Mouse (Mus musculus) kidney, embryonic 14.5 days (tissue): ENCODE results near the gene Chrdl2. TPM values are rescaled to one million over a fixed set of nuclear protein-coding genes. Genes with fewer than 3 reads are reported as not detected.

Experiments used
- ATAC-seq: fragments of 200-750 bp; cut with Nextera tagmentation; 2 replicates; pipeline ENCODE4 v1.8.0; 2017; ENCODE audit warnings: moderate number of reproducible peaks, mild to moderate bottlenecking, moderate TSS enrichment, moderate library complexity; ENCODE audit not compliant: low FRiP score, low TSS enrichment
- H3K27ac ChIP-seq: fragments of 300-500 bp; sonication (generic); 2 replicates; pipeline ENCODE4 v1.5.1; 2014; ENCODE audit warnings: low read depth, mild to moderate bottlenecking, low read length, moderate library complexity, mixed read lengths
- H3K27me3 ChIP-seq: fragments of 300-500 bp; sonication (generic); 2 replicates; pipeline ENCODE4 v1.6.1; 2014; ENCODE audit warnings: mild to moderate bottlenecking, low read length; ENCODE audit not compliant: control insufficient read depth, insufficient read depth
- H3K36me3 ChIP-seq: fragments of 300-500 bp; sonication (generic); 2 replicates; pipeline ENCODE4 v1.6.1; 2014; ENCODE audit warnings: low read length, mixed read lengths; ENCODE audit not compliant: control insufficient read depth, insufficient read depth
- H3K4me1 ChIP-seq: fragments of 300-500 bp; sonication (generic); 2 replicates; pipeline ENCODE4 v1.6.1; 2014; ENCODE audit warnings: low read length, mixed read lengths; ENCODE audit not compliant: control insufficient read depth, insufficient read depth
- H3K4me2 ChIP-seq: fragments of 300-500 bp; sonication (generic); replicated peaks from 2 replicates; pipeline ENCODE4 v1.6.1; 2014; ENCODE audit warnings: low read depth, mild to moderate bottlenecking, low read length
- H3K4me3 ChIP-seq: fragments of 300-500 bp; sonication (generic); 2 replicates; pipeline ENCODE4 v1.5.1; 2014; ENCODE audit warnings: mild to moderate bottlenecking, low read length
- H3K9ac ChIP-seq: fragments of 300-500 bp; sonication (generic); 2 replicates; pipeline ENCODE4 v1.6.1; 2014; ENCODE audit warnings: low read depth, mild to moderate bottlenecking, low read length, moderate library complexity
- H3K9me3 ChIP-seq: fragments of 300-500 bp; sonication (generic); 2 replicates; pipeline ENCODE4 v1.6.1; 2016; ENCODE audit warnings: low read length; ENCODE audit not compliant: control insufficient read depth
- WGBS: fragments of 180-500 bp; shearing (Covaris S2); extraction: QIAGEN DNeasy Blood & Tissue Kit; methylation state at CpG from one replicate; pipeline ENCODE4 v1.1.7; 2014; 5-methylcytosine and 5-hydroxymethylcytosine counted together
- polyA plus RNA-seq: library from polyadenylated mRNA; unstranded; fragments of >200 nt; fragmentation: Nextera tagmentation; extraction: Ambion mirVana; gene quantifications from 2 replicates; pipeline ENCODE4 v1.2.1, GENCODE M21; 2014

Gene Chrdl2
- polyA plus RNA-seq, 1 experiment from 2014 or later = 0.32 TPM

GRCm38 (mm10) chr7:100082836-100083235 lies 76.9 kb downstream of the Chrdl2 start:
- Histone ChIP-seq H3K9ac (no peak overlapping the region), H3K27ac (no peak overlapping the region), H3K9me3 (no peaks in the 10 kb centered on the region), H3K36me3 (peaks cover 63% of the 10 kb centered on the region), H3K4me2 (no peak overlapping the region), H3K4me3 (no peak overlapping the region), H3K27me3 (no peaks in the 10 kb centered on the region), H3K4me1 (no peaks in the 10 kb centered on the region)
- no peak for ATAC-seq
- WGBS = 93% methylated on average over 6 of the region's 6 CpGs

- H3K27me3 ChIP-seq = no peaks in the 10 kb centered on the region
- H3K9me3 ChIP-seq = no peaks in the 10 kb centered on the region
- H3K27ac ChIP-seq = no peak overlapping the region
- ATAC-seq = no peak
- peaks cover 69% of the 10 kb centered on the region for H3K36me3 ChIP-seq
- H3K4me2 ChIP-seq = no peak overlapping the region
- no peaks in the 10 kb centered on the region for H3K4me1 ChIP-seq
- H3K4me3 ChIP-seq = no peak overlapping the region
- H3K9ac ChIP-seq = no peak overlapping the region
- 91% methylated on average over 6 of the region's 6 CpGs for WGBS
These were observed 77.8 kb downstream of the Chrdl2 start for GRCm38 (mm10) chr7:100083812-100084211.

Other genes starting within 250 kb of the Chrdl2 start
- gene Olfr521, start 242.7 kb upstream of the Chrdl2 start, polyA plus RNA-seq = not detected in 2 replicates
- 2.2 and 4.1 TPM in 2 replicates for gene Neu3, start 177.8 kb upstream of the Chrdl2 start, polyA plus RNA-seq
- 0.43 and 0.47 TPM in 2 replicates for gene Xrra1, start 147.1 kb upstream of the Chrdl2 start, polyA plus RNA-seq
- gene Spcs2, start 142.7 kb upstream of the Chrdl2 start, polyA plus RNA-seq = 346 and 377 TPM in 2 replicates
- 7.3 and 8.2 TPM in 2 replicates for gene Rnf169, start 25.7 kb upstream of the Chrdl2 start, polyA plus RNA-seq
- 59.5 and 67.7 TPM in 2 replicates for gene Pold3, start 115.4 kb downstream of the Chrdl2 start, polyA plus RNA-seq
- gene Lipt2, start 153.1 kb downstream of the Chrdl2 start, polyA plus RNA-seq = 27.0 and 34.2 TPM in 2 replicates
- 2.4 and 4.9 TPM in 2 replicates for gene Kcne3, start 170.3 kb downstream of the Chrdl2 start, polyA plus RNA-seq
- gene Pgm2l1, start 221.2 kb downstream of the Chrdl2 start, polyA plus RNA-seq = 5.5 and 5.9 TPM in 2 replicates